Mouse (Mus musculus) liver, postnatal 0 days (tissue): ENCODE data around the gene Ubr2.

Experiments used
- CTCF ChIP-seq: sonication (generic); IDR thresholded peaks from 2 replicates; pipeline ENCODE4 v1.5.1; 2016; ENCODE audit warnings: antibody characterized with exemption, low read depth
- EP300 ChIP-seq: IDR thresholded peaks from 2 replicates; pipeline ENCODE4 v1.6.1; 2016; ENCODE audit warnings: antibody characterized with exemption, low read depth, mild to moderate bottlenecking

DNA sequence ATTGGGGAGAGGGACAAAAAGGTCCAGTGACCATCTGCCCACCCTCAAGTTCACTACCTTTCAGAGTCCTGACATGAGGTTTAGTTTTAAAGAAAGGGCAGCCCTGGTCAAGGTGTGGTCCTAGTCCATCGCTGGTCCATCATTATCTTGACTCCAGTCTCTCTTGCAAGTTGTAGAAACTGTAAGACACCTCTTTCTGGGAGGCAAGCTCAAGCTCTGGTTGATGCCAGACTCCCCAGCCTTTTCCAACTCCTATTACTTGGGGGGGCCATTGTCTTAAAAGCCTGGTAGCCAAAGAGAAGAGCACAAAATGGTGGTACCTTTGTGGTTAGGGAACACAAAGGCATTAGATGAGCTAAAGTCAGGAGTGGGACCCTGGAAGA is 1.3 kb upstream of the Ubr2 start:
- TF ChIP-seq CTCF (no peak), EP300 (no peak)
